Mouse (Mus musculus): ENCODE data around the gene Ksr2. TPM values are rescaled to one million over a fixed set of nuclear protein-coding genes. Genes with fewer than 3 reads are reported as not detected.

The Ksr2 gene
- polyA plus RNA-seq, 1 experiment from 2014 or later = 0.17 TPM

DNA sequence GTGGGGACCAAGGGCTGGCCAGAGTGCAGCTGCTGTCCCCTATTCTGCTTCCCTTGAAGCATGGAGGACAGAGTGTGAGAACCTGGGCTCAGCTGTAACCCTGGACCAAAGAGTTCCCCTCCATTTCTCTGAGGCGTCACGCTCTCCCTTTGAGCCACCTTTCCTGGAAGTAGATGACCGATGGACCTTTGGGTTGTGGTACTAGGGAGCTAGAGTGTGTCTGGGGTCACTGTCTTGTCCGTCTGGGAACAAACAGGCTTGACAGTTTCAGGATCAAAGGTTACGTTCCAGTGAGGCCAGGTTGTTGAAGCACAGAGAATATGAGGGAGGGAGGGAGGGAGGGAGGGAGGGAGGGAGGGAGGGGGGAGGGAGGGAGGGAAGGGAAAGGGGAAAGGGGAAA is 264.6 kb downstream of the Ksr2 start:
- H3K9me3 ChIP-seq = no peaks in the 10 kb centered on the region
- H3K9ac ChIP-seq = no peak overlapping the region
- no peak for ATAC-seq (ENCODE audit: insufficient number of reproducible peaks, low FRiP score, low TSS enrichment, low read depth)
- H3K4me2 ChIP-seq = no peak overlapping the region
- no peaks in the 10 kb centered on the region for H3K27me3 ChIP-seq
- H3K27ac ChIP-seq = no peak overlapping the region
- no peak overlapping the region for H3K4me3 ChIP-seq
- no peaks in the 10 kb centered on the region for H3K4me1 ChIP-seq
- no peaks in the 10 kb centered on the region for H3K36me3 ChIP-seq
- 60% methylated on average over 5 of the region's 5 CpGs for WGBS

DNA sequence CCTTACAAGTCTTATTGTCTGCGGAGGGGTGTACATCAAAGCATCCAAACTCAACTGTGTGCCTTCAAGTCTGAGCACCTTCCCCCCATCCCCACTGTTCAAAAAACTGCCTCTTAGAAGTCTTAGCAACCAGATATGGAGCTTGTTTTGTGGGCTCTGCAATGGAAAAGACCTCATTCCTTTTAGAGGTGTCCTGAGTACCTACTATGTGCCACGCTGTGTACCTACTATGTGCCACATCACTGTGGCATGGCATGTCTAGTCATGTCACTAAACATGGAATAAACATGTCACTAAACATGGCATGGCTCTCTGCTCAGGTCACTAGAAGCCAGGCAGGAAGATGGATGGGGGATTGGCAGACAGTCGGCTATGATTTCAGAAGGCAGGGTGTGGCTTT is 268.4 kb downstream of the Ksr2 start:
- H3K4me3 ChIP-seq = no peak overlapping the region
- H3K27ac ChIP-seq = no peak overlapping the region
- no peaks in the 10 kb centered on the region for H3K27me3 ChIP-seq
- H3K4me1 ChIP-seq = no peaks in the 10 kb centered on the region
- no peaks in the 10 kb centered on the region for H3K36me3 ChIP-seq
- no peak overlapping the region for H3K4me2 ChIP-seq
- no peak overlapping the region for H3K9ac ChIP-seq
- no peaks in the 10 kb centered on the region for H3K9me3 ChIP-seq
- 87% methylated on average over 3 of the region's 3 CpGs for WGBS
- ATAC-seq (ENCODE audit: insufficient number of reproducible peaks, low FRiP score, low TSS enrichment, low read depth) = no peak

GRCm38 (mm10) chr5:117684491-117684890 is 270.7 kb downstream of the Ksr2 start:
- no peak for ATAC-seq (ENCODE audit: insufficient number of reproducible peaks, low FRiP score, low TSS enrichment, low read depth)
- Histone ChIP-seq H3K27me3 (no peaks in the 10 kb centered on the region), H3K4me2 (no peak overlapping the region), H3K4me1 (no peaks in the 10 kb centered on the region), H3K9ac (no peak overlapping the region), H3K36me3 (no peaks in the 10 kb centered on the region), H3K27ac (no peak overlapping the region), H3K9me3 (no peaks in the 10 kb centered on the region), H3K4me3 (no peak overlapping the region)
- 90% methylated on average over 8 of the region's 8 CpGs for WGBS

DNA sequence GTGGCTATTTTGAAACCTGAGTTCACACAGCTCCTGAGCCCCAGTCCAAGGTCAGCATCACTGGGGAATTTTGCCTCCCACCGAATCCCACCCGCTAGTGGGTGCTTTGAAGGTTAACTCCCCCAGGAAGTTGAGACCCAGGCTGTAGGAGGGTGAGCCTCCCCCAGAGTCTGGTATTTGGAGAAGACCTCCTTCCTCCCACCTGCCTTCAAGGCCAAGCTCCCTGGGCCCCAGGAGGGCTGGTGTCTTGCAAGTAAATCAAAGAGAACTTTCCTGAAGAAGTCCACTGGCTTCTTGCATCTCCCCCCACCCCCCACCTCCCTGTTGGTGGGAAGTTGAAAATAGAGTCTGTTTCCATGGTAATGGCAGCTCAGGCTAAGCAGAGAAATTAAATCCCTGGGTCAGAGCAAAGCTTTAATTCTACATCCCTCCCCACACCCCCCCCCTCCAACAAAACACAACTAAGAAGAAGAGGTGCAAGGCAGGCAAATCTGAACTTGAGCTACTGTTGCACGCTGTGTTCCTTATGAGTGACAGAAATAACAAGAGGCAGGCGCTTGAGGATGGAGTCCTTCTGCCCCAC is 274.1 kb downstream of the Ksr2 start:
- Histone ChIP-seq H3K4me3 (no peak overlapping the region), H3K9me3 (no peaks in the 10 kb centered on the region), H3K27ac (no peak overlapping the region), H3K9ac (no peak overlapping the region), H3K27me3 (no peaks in the 10 kb centered on the region), H3K4me2 (no peak overlapping the region), H3K4me1 (no peaks in the 10 kb centered on the region), H3K36me3 (no peaks in the 10 kb centered on the region)
- no peak for ATAC-seq (ENCODE audit: insufficient number of reproducible peaks, low FRiP score, low TSS enrichment, low read depth)
- WGBS = 26% methylated on average over 4 of the region's 4 CpGs

DNA sequence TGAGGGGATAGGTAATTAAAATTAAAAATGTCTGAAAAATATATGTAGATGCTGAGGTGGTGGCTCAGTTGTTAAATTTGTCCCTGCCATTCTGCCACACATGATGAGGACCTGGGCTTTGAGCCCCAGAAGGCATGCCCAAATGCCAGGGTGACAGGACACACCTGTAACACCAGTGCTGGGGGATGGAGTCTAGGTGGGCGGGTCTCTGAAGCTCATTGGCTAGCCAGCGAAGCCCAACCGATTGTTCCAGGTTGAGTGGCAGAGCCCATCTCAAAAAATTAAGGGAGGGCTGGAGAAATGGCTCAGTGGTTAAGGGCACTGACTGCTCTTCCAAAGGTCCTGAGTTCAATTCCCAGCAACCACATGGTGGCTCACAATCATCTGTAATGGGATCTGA is 274.9 kb downstream of the Ksr2 start:
- H3K9ac ChIP-seq = no peak overlapping the region
- H3K36me3 ChIP-seq = no peaks in the 10 kb centered on the region
- no peaks in the 10 kb centered on the region for H3K9me3 ChIP-seq
- H3K27me3 ChIP-seq = no peaks in the 10 kb centered on the region
- no peak overlapping the region for H3K27ac ChIP-seq
- WGBS = 31% methylated on average over 3 of the region's 3 CpGs
- no peaks in the 10 kb centered on the region for H3K4me1 ChIP-seq
- H3K4me2 ChIP-seq = no peak overlapping the region
- no peak overlapping the region for H3K4me3 ChIP-seq
- ATAC-seq (ENCODE audit: insufficient number of reproducible peaks, low FRiP score, low TSS enrichment, low read depth) = no peak

DNA sequence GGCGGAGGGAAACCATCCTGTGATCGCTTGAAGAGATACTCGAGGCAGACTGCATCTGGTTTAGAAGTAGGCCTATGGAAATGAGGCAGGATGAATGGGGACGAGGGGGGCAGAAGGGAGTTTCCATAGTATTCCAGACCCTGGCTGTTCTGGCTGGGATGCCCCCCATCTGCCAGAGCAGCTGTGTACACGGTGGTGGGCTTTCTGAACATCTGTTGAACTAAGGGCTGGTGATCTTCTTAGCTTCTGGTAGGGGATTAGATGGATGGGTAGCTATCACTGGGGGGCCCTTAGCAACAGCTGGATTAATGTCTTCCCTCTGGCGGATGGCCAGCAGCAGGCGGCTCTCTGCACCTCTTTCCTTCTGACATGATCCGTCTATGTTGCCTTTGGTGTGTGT is 276.0 kb downstream of the Ksr2 start:
- Histone ChIP-seq H3K36me3 (no peaks in the 10 kb centered on the region), H3K4me2 (no peak overlapping the region), H3K4me1 (no peaks in the 10 kb centered on the region), H3K4me3 (no peak overlapping the region), H3K9ac (no peak overlapping the region), H3K27me3 (no peaks in the 10 kb centered on the region), H3K9me3 (no peaks in the 10 kb centered on the region), H3K27ac (no peak overlapping the region)
- no peak for ATAC-seq (ENCODE audit: insufficient number of reproducible peaks, low FRiP score, low TSS enrichment, low read depth)
- WGBS = 50% methylated on average over 8 of the region's 8 CpGs

GRCm38 (mm10) chr5:117691271-117691670 is 277.5 kb downstream of the Ksr2 start:
- Histone ChIP-seq H3K36me3 (no peaks in the 10 kb centered on the region), H3K4me1 (no peaks in the 10 kb centered on the region), H3K27me3 (no peaks in the 10 kb centered on the region), H3K4me3 (no peak overlapping the region), H3K9ac (no peak overlapping the region), H3K9me3 (no peaks in the 10 kb centered on the region), H3K4me2 (no peak overlapping the region), H3K27ac (no peak overlapping the region)
- WGBS = 63% methylated on average over 7 of the region's 7 CpGs
- ATAC-seq (ENCODE audit: insufficient number of reproducible peaks, low FRiP score, low TSS enrichment, low read depth) = no peak

DNA sequence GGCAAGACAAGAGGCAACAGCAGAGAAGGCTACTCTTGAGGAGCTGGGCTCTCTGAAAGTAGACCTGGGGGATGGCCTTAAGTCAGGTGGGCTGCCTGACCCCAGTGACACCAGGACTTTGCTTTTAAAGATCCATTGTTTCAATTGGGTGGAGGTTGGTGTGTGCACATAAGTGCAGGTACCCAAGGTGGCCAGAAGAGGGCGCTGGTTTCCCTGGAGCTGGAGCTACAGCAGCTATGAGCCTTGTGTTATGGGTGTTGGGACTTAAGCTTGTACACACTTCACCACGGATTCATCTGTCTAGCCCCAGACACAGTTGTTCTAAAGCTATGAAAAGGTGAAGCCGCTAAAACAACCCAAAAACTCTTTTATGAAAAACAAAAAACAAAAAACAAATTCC is 279.8 kb downstream of the Ksr2 start:
- ATAC-seq (ENCODE audit: insufficient number of reproducible peaks, low FRiP score, low TSS enrichment, low read depth) = no peak
- Histone ChIP-seq H3K9ac (no peak overlapping the region), H3K27me3 (no peaks in the 10 kb centered on the region), H3K27ac (no peak overlapping the region), H3K4me1 (no peaks in the 10 kb centered on the region), H3K36me3 (no peaks in the 10 kb centered on the region), H3K4me3 (no peak overlapping the region), H3K9me3 (no peaks in the 10 kb centered on the region), H3K4me2 (no peak overlapping the region)
- WGBS = 76% methylated on average over 3 of the region's 3 CpGs

- Histone ChIP-seq H3K4me1 (no peaks in the 10 kb centered on the region), H3K4me2 (no peak overlapping the region), H3K9ac (no peak overlapping the region), H3K27me3 (no peaks in the 10 kb centered on the region), H3K27ac (no peak overlapping the region), H3K36me3 (no peaks in the 10 kb centered on the region), H3K4me3 (no peak overlapping the region), H3K9me3 (no peaks in the 10 kb centered on the region)
- ATAC-seq (ENCODE audit: insufficient number of reproducible peaks, low FRiP score, low TSS enrichment, low read depth) = no peak
- 33% methylated on average over 11 of the region's 11 CpGs for WGBS
Measured at GRCm38 (mm10) chr5:117694632-117695031, 280.8 kb downstream of the Ksr2 start.

- Histone ChIP-seq H3K4me3 (no peak overlapping the region), H3K36me3 (no peaks in the 10 kb centered on the region), H3K4me1 (no peaks in the 10 kb centered on the region), H3K4me2 (no peak overlapping the region), H3K9ac (no peak overlapping the region), H3K27ac (no peak overlapping the region), H3K27me3 (no peaks in the 10 kb centered on the region), H3K9me3 (no peaks in the 10 kb centered on the region)
- WGBS = 78% methylated on average over 8 of the region's 8 CpGs
- no peak for ATAC-seq (ENCODE audit: insufficient number of reproducible peaks, low FRiP score, low TSS enrichment, low read depth)
Measured at GRCm38 (mm10) chr5:117696366-117696765, 282.6 kb downstream of the Ksr2 start.

GRCm38 (mm10) chr5:117697589-117697988 is 283.8 kb downstream of the Ksr2 start:
- ATAC-seq (ENCODE audit: insufficient number of reproducible peaks, low FRiP score, low TSS enrichment, low read depth) = no peak
- H3K4me1 ChIP-seq = no peaks in the 10 kb centered on the region
- H3K27ac ChIP-seq = no peak overlapping the region
- no peak overlapping the region for H3K4me2 ChIP-seq
- no peak overlapping the region for H3K9ac ChIP-seq
- H3K27me3 ChIP-seq = no peaks in the 10 kb centered on the region
- H3K36me3 ChIP-seq = no peaks in the 10 kb centered on the region
- no peaks in the 10 kb centered on the region for H3K9me3 ChIP-seq
- 45% methylated on average over 6 of the region's 6 CpGs for WGBS
- no peak overlapping the region for H3K4me3 ChIP-seq

DNA sequence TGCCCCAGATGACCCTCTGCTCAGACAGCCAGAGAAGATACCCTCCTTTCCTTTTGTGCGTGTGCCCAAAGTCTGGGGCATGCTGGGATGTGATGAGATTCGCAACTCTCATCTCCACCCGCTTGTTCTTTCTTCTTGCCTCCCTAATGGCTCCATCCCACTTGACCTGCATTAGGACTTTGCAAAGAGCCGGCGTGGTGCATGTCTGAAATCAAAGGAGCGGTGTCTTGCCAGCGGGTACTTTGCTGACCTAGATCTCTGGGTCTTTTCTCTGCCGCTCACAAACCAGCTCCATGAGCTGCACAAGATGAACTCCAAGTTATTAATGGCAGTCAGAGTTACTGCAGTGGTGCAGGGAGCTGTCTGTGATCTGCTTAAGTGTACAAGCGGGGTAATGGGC is 290.6 kb downstream of the Ksr2 start:
- ATAC-seq (ENCODE audit: insufficient number of reproducible peaks, low FRiP score, low TSS enrichment, low read depth) = no peak
- Histone ChIP-seq H3K36me3 (no peaks in the 10 kb centered on the region), H3K9me3 (peaks cover 9% of the 10 kb centered on the region; the same call in 1 of the 2 replicates), H3K27ac (no peak overlapping the region), H3K27me3 (no peaks in the 10 kb centered on the region), H3K4me1 (no peaks in the 10 kb centered on the region), H3K9ac (no peak overlapping the region), H3K4me2 (no peak overlapping the region), H3K4me3 (no peak overlapping the region)
- 76% methylated on average over 9 of the region's 9 CpGs for WGBS

- no peak for ATAC-seq (ENCODE audit: insufficient number of reproducible peaks, low FRiP score, low TSS enrichment, low read depth)
- Histone ChIP-seq H3K9me3 (peaks cover 9% of the 10 kb centered on the region; the same call in 1 of the 2 replicates), H3K27ac (no peak overlapping the region), H3K4me3 (no peak overlapping the region), H3K9ac (no peak overlapping the region), H3K36me3 (no peaks in the 10 kb centered on the region), H3K4me1 (no peaks in the 10 kb centered on the region), H3K4me2 (no peak overlapping the region), H3K27me3 (no peaks in the 10 kb centered on the region)
- WGBS = 23% methylated on average over 11 of the region's 11 CpGs
Measured at GRCm38 (mm10) chr5:117706633-117707032, 292.8 kb downstream of the Ksr2 start.
